Mouse (Mus musculus): ENCODE results near the gene Dyrk4. TPM values are rescaled to one million over a fixed set of nuclear protein-coding genes. Genes with fewer than 3 reads are reported as not detected.

The Dyrk4 gene
- total RNA-seq, 2 experiments from 2014 or later, result not detected

- intact Hi-C loops (cut with DNase I), result loop anchor here (5.0 kb wide), 1 partner anchor 88 kb away; the partner anchor contains the start of genes D6Wsu163e and Rad51ap1
- peak; percentile 97 to 98 for DNase-seq
These were observed 72.6 kb downstream of the Dyrk4 start, which contains the start of gene Ndufa9 for GRCm38 (mm10) chr6:126848712-126849704. Ndufa9 (minus strand) TSS chr6:126849136.

- no peak for DNase-seq
- intact Hi-C loops (cut with DNase I), result no loop called here
These were observed 85.0 kb downstream of the Dyrk4 start for GRCm38 (mm10) chr6:126836628-126837027.

Other genes starting within 250 kb of the Dyrk4 start
- gene Kcna6, start 181.2 kb downstream of the Dyrk4 start, total RNA-seq (2021), result 1 to 10 TPM; 2.3 to 2.4 TPM
- 100 to 1,000 TPM; 567 to 590 TPM for gene Ndufa9, start 72.7 kb downstream of the Dyrk4 start, total RNA-seq (2021)
- gene Akap3, start 68.7 kb downstream of the Dyrk4 start, total RNA-seq (2021), result not detected
- gene Rad51ap1, start 17.7 kb upstream of the Dyrk4 start, total RNA-seq (2021), result 10 to 100 TPM in 1 of 2 experiments, 1 to 10 TPM in 1; 8.6 to 10.0 TPM
- gene D6Wsu163e, start 18.1 kb upstream of the Dyrk4 start, total RNA-seq (2021), result 10 to 100 TPM; 12.9 to 14.7 TPM
- under 1 TPM; 0.15 to 0.22 TPM for gene Fgf6, start 93.7 kb upstream of the Dyrk4 start, total RNA-seq (2021)
- not detected for gene Fgf23, start 151.1 kb upstream of the Dyrk4 start, total RNA-seq (2021)
- gene Tigar, start 187.7 kb upstream of the Dyrk4 start, total RNA-seq (2021), result 10 to 100 TPM; 38.8 to 40.4 TPM
- 100 to 1,000 TPM; 270 to 328 TPM for gene Ccnd2, start 230.4 kb upstream of the Dyrk4 start, total RNA-seq (2021)

All from heart, postnatal 10 days (tissue).